Mouse (Mus musculus): Measurements from ENCODE around the gene Fam71e1.

Gene Fam71e1

DNA sequence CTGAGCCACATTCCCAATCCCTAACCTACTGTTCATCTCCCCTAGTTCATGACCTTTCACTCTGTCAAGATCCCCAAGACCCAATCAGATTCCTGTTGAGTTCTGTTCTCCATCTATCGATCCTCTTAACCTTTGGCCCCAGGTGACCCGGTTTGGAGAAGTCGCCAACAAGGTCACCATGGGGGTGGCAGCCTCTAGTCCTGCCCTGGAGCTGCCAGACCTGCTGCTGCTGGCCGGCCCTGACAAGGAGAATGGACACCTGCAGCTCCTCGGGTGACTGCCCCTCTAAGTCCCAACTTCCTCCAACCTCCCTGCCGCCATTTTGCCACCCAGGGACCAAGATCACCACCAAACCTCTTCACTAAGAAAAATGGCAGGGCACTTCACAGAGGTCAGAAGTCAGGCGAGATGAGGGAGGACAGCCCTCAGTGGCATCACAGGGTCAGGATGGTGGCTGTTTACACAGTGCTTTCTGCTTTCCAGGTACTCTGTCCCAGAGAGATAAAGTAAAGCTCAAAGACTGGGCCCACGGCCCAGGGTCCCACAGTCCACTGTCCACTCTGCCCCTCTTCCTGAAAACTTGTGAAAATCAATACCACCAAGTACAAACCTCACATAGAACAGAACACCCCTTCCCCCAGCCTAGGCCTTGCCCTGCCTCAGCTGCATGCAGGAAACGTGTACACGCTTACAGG, 1.1 kb downstream of the Fam71e1 start:
- no peak for DNase-seq (ENCODE audit: low spot score in 2 of 2)

DNA sequence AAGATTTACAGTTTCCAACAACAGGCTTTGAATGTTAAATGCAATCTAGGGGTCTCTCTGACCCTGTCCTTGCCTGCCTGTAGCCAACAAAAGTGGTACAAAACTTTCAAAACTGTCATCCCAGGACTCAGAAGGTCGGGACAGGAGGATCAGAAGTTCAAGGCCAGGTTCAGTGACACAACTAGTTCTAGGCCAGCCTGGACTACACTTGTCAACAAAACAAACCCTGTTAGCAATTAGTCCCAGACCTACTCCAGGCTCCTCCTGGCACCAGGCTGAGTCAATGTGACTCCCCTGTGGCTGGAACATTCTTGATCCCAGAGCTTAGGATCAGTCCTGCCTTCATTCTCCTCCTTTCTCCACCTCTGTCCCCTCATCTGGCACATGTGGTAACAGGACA, 2.5 kb downstream of the Fam71e1 start:
- no peak for DNase-seq (ENCODE audit: low spot score in 2 of 2)

DNA sequence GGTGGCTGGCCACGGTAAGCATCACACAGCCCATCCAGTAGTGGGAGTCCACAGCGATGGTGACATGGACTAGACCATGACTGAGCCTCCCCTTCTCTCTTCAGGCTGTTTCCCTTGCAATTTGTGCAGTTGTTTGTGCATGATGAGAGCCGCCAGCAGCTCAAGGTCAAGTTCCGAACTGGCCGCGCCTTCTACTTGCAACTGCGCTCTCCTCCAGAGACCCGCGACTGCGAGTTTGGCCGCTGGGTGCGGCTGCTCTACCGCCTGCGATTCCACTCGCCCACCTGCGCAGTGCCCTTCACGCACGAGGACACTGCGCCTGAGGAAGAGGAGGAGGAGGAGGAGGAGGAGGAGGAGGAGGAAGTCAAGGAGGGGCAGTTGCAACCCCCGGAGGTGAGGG, 3.7 kb downstream of the Fam71e1 start:
- no peak for DNase-seq (ENCODE audit: low spot score in 2 of 2)

DNA sequence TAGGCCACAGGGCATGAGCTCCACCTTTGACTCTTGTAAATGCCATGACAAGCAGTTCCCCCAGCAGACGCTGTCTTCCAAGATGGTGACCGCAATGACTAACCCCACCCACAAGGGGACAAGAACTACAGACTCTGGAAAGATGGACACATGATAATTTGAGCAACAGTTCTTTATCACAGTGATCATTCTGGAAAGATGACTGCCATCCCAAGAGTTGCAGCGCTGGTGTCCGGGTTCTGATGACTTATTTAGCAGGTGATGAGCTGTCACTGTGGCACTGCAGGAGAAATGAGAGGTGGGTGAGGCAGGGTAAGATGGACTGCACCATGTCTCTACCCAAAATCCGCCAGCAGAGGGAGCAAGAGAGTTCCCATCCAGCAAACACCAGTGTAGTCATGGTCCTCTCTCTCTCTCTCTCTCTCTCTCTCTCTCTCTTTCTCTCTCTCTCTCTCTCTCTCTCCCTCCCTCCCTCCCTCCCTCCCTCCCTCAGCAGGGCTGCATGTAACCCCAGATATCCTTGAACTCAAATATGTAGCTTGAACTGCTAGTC, 5.3 kb downstream of the Fam71e1 start:
- peak; percentile 30 to 41 for DNase-seq (ENCODE audit: low spot score in 2 of 2)

DNA sequence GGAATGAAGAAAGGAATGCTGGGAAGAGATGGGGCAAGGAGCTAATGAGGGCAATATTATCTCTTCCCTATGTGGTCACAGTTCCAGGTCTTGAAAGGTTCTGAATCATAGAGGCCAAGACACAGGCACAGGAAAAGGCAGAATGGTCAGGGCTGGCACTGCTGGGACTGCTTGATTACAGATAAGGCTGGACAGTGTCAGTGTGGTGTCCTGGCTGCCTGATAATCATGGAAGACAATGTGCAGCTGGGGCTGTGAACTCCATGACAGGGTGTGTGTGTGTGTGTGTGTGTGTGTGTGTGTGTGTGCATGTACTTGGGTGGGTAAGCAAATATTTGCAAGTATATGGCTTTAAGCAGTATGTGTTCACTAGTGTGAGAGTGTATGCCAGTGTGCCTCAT, 11.1 kb downstream of the Fam71e1 start:
- DNase-seq (ENCODE audit: low spot score in 2 of 2), result no peak

DNA sequence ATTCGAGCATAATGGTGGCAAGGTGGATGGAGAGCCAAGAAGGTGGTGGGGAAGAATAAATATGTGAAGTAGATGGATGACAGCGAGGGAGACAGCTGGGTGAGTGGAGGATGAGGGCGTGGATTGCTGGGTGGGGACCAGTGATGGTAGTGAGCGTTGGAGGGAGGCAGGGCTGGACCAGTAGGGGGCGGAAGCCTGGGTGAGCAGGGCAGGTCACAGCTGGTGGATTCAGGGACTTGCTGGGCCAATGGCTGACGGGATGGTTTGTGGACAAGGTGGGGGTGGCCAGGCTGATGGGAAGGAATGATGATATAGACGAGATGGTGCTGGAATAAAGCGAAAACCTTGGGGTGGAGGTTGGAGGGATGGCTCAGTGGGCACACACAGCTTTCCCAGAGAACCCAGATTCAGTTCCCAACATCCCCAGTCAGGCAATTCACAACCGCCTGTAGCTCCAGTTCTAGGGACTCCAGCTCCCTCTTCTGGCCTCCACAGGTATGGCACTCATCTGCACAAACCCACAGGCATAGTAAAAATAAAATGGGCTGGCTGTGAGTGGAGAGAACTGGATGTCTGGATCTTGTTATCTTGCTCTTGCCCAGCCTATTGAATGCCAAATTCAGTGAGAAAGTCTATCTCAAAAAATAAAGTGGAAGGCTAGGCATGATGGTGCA, 23.0 kb downstream of the Fam71e1 start:
- DNase-seq (ENCODE audit: low spot score in 2 of 2), result no peak

DNA sequence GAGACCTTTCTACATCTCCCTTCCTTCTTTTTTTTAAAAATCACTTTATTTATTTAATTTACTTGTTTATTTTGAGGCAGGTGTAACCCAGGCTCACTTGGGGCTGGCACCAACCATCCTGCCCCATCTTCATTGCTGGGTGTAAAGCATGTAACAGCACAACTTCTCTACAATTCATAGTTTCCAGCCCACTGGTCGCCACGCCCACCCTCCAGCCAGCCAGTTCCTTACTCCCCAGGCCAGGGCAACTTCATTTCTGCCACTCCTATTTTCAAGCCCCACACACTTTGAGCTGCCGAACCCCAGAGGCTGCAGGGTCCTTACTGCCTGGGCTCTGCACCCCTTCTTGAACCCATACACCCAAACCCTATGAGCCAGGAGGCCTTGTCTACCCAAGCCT, 24.6 kb downstream of the Fam71e1 start:
- DNase-seq (ENCODE audit: low spot score in 2 of 2), result no peak

DNA sequence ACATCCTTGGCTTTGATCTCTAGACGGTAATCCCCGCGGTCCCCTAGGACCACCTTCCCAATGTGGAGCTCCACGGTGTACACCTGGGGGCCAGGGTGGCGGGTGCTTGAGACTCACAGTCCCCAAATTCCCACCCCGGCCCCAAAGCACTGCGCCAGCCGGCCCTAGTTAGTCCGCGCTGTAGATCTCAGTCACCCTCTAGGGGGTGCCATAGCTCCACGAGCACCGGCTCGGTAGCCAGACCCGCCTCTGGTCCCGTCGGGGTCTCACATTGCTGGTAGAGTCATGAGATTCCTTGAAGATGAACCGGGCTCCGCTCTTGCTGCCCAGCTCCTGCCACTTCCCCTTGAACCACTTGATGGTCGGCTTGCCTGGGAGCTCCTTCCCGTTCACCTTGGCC, 25.3 kb downstream of the Fam71e1 start:
- DNase-seq (ENCODE audit: low spot score in 2 of 2), result peak in 1 of 2 experiments; percentile 38

DNA sequence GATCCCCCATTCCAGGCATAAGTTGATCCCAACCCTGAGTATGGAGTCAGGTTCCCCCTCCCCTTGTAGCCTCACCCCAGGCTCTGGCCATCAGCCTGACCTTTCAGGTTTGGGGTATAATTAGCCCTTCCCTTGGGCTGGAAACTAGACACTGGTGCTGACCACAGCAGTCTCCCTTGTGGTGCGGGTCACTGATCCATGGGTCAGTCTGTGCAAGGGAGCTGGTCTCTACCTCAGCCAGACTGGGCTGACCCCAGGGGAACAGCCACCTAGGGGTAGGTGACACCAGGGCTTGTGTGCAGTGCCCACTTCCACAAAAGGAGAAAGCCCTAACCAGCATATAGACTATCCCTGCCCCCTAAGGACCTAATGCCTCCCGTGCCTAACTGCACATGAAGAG, 26.7 kb downstream of the Fam71e1 start:
- DNase-seq (ENCODE audit: low spot score in 2 of 2), result no peak

DNA sequence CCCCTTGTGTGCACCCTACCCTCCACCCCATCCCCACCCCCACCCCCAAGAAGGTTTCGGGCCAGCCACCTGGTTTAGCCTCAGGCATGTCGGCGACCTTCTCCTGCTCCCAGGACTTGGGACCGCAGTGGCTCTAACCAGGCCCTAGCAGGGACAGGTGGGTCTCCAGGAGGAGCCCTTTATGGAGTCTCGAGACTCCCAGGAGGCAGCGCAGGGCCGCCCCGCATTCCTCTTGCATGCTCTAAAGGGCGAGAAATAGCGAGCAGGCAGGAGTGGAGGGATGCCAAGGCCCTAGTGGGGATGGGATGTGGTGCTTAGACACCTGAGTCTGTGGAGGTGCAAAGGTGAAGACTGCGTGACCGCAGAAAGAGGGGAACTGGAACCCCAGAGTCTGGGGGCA, 28.1 kb downstream of the Fam71e1 start, which contains the start of gene Mybpc2:
Gene Mybpc2, minus strand, starts transcription at position 155 of the 400 bp plus-strand sequence.
- DNase-seq (ENCODE audit: low spot score in 2 of 2), result no peak

DNA sequence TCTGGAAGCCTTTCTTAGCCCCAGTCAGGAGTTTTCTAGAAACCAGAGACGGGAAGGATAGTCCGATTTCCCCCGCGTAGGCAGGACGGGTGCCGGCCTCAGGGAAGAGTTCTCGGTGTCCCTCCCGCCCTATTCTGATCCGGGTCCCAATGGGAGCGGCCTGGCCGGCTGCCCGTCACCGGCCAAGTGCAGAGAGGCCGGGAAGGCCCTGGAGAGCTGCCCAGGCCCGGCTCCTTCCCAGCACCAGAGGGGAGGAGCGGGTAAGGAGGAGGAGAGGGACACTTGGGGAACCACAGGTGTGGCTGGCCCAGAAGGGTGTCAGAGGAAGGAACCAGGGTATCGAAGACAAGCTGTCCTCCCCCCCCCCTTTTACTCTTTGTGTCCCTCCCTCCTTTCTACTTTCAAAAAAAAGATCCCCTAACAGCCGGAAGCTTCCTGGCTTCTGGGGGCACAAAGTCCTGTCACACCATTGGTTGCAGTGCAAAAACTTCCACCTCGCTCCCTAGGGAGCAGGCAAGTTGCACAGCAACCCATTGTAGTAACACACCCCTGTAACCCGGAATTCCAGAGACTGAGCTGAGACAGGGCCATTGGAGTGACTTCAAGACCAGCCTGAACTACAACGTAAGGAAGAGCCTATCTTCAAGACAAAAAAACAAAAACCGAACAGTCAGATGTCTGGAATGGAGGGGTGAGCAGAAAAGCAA, 28.9 kb downstream of the Fam71e1 start:
- peak in 1 of 2 experiments; percentile 52 for DNase-seq (ENCODE audit: low spot score in 2 of 2)

DNA sequence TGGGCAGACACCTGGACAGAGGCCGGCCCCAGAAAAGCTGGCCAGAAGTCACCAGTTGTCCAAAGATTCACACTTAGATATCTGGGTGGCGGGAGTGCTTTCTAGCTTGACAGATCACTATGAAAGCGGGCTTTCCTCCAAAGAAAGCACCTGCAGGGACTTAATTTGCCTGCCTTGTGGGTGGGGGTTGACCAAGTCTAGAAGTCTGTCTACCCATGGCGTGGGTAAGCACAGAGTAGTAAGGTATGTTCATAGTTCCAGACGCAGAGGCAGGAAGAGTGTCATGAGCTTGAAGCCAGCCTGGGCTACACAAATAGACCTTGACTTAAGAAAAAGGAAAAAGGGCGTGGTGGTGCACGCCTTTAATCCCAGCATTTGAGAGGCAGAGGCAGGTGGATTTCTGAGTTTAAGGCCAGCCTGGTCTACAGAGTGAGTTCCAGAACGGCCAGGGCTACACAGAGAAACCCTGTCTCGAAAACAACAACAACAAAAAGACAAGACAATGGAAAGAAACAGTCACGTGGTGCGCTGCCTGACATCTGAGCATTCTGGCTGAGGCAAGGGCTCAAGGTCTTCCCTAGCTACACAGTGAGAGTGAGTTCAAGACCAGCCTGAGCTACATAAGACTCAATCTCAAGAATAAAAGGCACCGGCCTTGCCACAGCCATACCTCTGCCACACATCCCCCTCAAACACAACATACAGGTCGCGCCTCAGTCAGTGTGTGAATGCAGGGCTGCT, 30.2 kb downstream of the Fam71e1 start:
- DNase-seq (ENCODE audit: low spot score in 2 of 2), result no peak

DNA sequence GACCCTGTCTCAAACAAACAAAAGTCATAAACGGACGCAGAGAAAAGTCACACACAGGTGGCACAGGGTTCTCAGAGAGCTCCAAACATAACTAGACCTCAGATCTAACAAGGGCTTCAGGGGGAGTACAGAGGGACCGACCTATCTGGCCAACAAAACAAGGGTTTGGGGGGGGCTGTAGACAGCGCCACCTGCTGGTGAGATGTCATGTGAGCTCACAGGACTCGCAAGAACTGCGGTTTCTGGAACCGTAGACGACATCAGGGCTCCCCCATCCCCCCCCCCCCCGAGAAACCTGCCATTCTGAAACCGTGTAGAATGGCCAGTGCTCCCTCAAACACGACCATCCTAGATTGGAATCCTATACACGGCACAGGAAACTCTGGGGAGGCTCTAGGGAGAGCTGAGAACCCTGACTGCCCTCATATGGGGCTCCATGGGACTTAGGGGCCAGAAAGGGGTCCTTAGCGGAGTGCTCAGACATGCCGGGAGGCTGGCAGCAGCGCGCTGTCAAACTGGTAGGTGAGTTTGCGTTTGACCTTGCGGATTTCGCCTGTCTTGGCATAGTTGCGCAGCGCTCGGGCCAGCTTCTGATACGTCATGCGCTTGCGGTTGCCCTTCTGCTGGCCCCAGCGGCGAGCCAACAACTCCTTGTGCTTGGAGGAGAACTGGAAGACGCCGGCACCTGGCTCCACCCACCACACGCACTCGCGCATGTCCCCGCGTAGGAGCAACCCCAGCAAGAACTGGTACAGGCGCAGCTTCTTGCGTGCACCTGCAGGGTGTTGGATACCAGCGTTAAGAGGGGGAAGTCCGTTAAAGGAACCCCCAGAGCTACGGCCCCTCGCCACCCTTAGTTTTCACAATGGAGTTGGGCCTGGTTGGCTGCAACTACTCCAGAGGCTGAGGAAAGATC, 31.4 kb downstream of the Fam71e1 start:
- peak; percentile 54 to 63 for DNase-seq (ENCODE audit: low spot score in 2 of 2)

DNA sequence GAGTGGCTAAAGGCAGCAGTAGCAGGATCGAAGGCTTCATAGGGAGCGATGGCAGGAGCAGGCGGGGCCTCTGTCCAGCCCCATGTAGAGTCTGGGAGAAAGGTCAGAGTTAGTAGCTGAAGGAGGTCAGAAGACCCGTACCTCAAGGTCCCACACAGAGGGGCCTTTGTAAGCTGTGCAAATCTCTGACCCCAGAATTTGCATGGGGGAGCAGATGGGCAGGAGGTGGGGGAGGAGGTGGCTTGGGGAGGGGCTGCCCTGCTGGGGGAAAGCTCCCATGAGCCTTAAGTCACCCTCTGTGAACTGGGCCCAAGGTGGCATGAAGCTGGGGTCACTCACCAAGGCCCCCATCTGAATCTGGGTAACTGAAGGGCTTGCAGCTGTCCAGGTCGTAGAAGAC, 33.1 kb downstream of the Fam71e1 start:
- DNase-seq (ENCODE audit: low spot score in 2 of 2), result no peak

DNA sequence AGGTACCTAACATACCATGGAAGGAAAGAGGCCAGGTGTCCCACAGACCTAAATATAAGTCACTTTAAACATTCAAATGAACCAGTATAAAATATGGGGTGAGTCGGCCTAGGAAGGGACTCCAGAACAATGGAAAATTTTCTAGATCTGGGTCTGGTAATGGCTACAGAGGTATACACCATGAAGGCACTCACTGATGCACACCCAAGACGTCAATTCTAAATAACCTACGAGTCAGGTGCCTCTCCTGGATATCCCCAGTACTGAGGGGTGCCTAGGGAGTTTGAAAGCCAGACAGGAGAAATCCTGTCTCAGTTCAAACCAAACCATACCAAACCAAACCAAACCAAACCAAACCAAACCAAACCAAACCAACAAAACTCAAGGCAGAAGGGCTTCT, 34.1 kb downstream of the Fam71e1 start:
- DNase-seq (ENCODE audit: low spot score in 2 of 2), result no peak

DNA sequence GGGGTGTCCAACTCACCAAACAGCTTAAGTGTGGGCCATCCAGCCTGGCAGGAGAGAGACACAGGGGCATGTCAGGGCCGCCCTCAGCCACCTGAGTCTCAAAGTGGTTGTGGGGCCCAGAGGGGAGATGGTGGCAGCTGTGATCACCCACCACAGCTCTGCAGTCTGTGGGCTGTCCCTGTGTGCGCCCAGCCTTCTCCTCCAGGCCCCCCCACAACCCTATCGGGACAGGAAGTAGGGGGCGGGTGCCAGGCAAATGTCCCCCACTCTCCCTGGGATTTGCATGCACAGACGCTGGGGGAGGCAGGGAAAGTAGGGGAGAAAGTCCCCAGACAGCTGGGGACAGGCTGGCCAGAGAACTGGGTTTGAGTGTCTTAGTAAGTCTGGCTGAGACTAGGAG, 34.8 kb downstream of the Fam71e1 start:
- no peak for DNase-seq (ENCODE audit: low spot score in 2 of 2)

DNA sequence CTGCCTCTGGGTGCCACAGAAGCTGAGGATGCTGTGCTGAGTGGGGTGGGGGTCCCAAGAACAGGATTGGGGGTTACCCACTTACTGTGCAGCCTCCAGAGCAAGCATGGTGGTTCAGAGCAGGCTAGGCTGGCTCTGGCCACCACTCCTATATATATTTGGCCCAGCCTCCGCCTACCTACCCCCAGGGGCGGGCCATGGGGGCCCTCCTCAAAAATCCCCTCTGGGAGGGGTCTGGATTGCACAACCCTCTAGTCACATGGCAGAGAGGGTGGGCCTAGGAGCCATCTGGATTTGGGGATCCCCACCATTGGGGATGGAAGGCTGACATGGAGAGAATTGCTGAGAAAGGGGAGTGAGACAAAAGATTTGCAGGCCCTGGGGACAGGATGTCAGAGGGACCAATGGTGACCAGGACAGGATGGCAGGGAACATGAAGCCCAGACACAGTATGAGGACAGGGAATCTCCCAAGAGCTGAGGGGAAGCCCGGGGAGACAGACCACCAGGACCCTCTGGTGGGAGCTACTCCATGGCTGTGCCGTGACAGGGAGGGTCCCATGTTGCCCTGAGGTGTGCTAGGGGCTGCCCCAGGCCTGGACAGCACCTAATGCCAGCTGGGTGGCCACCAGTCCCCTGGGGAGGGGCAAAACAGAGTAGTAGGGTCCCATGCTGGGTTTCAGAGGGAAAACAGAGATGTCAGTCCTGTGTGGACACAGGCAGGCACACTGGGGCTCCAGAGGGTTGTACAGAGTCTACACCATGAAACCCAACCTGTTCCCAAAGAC, 35.8 kb downstream of the Fam71e1 start, which contains the start of gene Spib:
Gene Spib, minus strand, starts transcription at position 126 of the 787 bp plus-strand sequence.
- DNase-seq (ENCODE audit: low spot score in 2 of 2), result no peak

DNA sequence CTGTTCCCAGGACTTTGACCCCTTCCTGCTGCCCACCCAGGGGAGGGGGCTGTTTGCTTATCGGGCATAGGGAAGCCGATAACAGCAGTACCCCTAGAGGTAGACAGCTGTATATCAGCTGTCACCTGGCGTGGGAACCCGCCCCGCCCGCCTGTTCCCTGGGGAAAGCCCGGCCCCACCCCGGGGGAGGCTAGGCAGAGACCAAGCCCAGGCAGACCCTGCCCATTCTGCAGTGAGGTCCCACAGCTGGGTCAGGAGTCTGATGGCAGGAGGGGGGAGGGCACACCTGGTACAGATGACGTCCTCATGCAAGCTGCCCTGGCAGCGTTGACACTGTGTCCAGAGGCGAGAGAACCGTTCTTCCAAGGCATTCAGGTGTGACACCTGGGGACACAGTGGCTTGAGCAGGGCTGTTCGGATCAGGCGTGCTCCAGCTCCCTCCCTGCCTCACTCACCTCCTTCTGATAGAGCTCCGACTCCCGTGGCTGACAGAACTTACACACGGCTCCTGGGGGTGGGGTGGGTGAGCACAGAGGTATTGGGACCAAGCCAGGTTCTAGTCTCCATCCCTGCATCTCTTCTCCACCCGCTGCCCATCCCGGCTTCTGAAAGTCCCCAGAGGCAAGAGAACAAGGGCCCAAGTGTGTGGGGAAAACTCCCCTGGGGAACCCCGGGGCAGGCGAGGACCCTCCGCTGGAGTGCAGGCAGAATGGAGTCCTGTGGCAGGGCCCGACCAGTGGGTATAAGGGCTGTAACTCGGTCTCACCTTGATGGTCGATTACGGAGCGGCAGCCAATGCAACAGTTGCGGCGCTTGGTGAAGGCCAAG, 36.8 kb downstream of the Fam71e1 start:
- no peak for DNase-seq (ENCODE audit: low spot score in 2 of 2)

DNA sequence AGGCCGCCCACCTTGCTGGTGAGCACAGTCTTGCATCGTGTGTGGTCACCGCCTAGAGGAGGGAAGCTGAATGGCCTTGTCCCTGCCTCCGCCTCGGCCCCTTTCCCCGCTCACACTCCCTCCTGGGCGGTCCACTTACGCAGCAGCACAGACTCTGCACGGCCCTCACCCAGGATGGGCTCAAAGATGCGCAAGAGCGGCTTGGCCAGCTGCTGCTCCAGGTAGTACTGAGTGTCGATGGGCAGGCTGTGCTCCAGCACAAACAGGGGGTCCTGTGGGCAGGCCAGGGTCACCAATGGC, 37.3 kb downstream of the Fam71e1 start:
- DNase-seq (ENCODE audit: low spot score in 2 of 2), result no peak

Data from urinary bladder, adult 18-20 months (tissue).